Mouse (Mus musculus) small intestine, adult 2 months (tissue): ENCODE data around the gene Batf3.

Experiments
- CTCF ChIP-seq: fragments of 200-500 bp; IDR thresholded peaks from 2 replicates; pipeline ENCODE4 v1.5.1; 2012; ENCODE audit warnings: low read depth, mild to moderate bottlenecking, control low read depth, inconsistent platforms, low read length, moderate library complexity, mixed read lengths; ENCODE audit not compliant: insufficient replicate concordance, insufficient read length; ENCODE audit errors: extremely low read depth
- POLR2A ChIP-seq: fragments of 200-500 bp; IDR thresholded peaks from 2 replicates; pipeline ENCODE4 v1.6.1; 2012; ENCODE audit warnings: low read depth, mild to moderate bottlenecking, control low read depth, inconsistent platforms, low read length, moderate library complexity

DNA sequence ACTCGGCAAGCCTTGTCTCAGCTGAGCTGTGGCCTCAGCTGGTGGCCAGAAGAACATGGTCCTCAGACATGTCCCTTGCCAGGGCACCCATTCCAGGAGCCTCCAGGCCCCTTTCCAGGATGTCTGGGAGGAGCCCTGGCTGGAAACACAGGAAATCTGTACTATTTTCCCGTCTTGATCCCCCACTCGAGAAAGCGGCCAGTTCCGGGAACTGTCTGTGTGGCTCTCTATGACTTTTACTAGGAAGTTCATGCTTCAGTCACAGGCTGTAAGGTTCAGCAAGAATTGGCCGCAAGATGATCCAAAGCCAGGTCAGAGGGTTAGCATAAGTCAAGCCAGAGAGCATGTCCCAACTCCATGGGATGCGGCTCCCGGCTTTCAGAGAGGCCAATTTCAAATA is 5.6 kb upstream of the Batf3 start:
- TF ChIP-seq CTCF: no peak
- TF ChIP-seq POLR2A: no peak
